Mouse (Mus musculus) myocyte (in vitro differentiated cells): ENCODE measurements around the gene Ptprm.

ENCODE experiments used
- POLR2A ChIP-seq: IDR thresholded peaks from one replicate; pipeline ENCODE4 v1.6.1; 2011; ENCODE audit warnings: low read depth, mild to moderate bottlenecking, control low read depth, moderate library complexity; ENCODE audit not compliant: insufficient read length
- USF1 ChIP-seq: IDR thresholded peaks from one replicate; pipeline ENCODE4 v1.6.1; 2011; ENCODE audit warnings: low read depth, mild to moderate bottlenecking, control low read depth, moderate library complexity

- TF ChIP-seq USF1 (no peak), POLR2A (no peak)
Measured at GRCm38 (mm10) chr17:66996016-66996415, 358.2 kb downstream of the Ptprm start.
